In the genomic region with DNA sequence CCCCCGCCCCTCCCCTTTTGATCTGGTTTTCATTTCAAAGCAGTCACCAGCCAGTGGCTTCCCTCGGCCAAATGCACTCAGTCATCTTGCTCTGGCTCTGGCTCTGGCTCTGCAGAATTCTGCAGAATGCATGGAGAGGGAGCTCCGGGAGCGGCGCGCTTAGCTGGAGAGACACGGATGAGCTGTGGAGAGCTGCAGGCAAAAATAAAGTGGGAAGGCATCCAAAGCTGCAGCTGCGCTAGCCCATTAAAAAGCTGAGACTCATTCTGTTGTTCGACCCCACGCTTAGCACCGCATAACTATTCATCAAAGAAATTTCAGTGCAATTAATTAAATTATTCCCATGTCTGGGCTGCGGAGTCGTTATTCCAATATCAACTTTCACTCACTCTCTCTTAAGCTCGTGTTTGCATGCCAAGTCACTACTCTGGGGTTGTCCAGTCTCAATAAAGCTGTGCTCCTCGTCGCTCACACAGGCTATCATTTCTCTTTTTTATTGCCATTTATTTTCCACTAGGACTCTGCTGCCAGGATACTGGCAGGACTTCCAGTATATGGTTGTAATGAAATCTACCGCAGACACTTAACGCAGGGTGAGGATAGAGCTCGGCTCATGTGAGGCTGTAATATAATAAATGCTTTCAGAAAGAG, we compare ENCODE assay signal across 8 mouse cellular contexts.
A peak's percentile ranks its signal among the peaks of the same experiment; 100 is the strongest.
DNase-seq lines count a peak whose midpoint lies in the region; ATAC-seq lines count a peak whose summit lies in the region.

No protein-coding gene starts in this region.

- no peaks in the 10 kb centered on the region for H3K27me3 ChIP-seq in forebrain, embryonic 12.5 days
- no peaks in the 10 kb centered on the region for H3K27me3 ChIP-seq in heart, embryonic 12.5 days (replicated peaks)
- H3K27me3 ChIP-seq in limb, embryonic 15.5 days = 0 out of 2 replicates have a peak, but pooled peaks cover 14% of the 10 kb centered on the region

- H3K36me3 ChIP-seq in forebrain, embryonic 12.5 days (replicated peaks) = no peaks in the 10 kb centered on the region
- peaks cover 3% of the 10 kb centered on the region; the same call in 1 of the 2 replicates for H3K36me3 ChIP-seq in heart, embryonic 12.5 days
- H3K36me3 ChIP-seq in limb, embryonic 15.5 days = no peaks in the 10 kb centered on the region

- peak; percentile 79 for ATAC-seq in forebrain, embryonic 12.5 days (ENCODE audit: low FRiP score)
- ATAC-seq in heart, embryonic 12.5 days (ENCODE audit: insufficient number of reproducible peaks, low FRiP score) = no peak
- peak; percentile 84 for ATAC-seq in limb, embryonic 15.5 days (ENCODE audit: insufficient number of reproducible peaks, low FRiP score, low TSS enrichment, low read depth)
- no peak for ATAC-seq in monocyte, adult 5-6 weeks (replicated peaks; ENCODE audit: insufficient number of reproducible peaks, low FRiP score, low TSS enrichment, poor library complexity, severe bottlenecking)

- DNase-seq in embryo, embryonic 10 days (ENCODE audit: low spot score) = peak; percentile 78
- no peak for DNase-seq in embryo, embryonic 9.5 days (ENCODE audit: extremely low spot score)
- peak; percentile 87 for DNase-seq in kidney, postnatal 10 days
- peak; percentile 35 for DNase-seq in ovary, postnatal 36 days (ENCODE audit: low spot score)

- no peaks in the 10 kb centered on the region for H3K9me3 ChIP-seq in forebrain, embryonic 12.5 days
- H3K9me3 ChIP-seq in heart, embryonic 12.5 days (replicated peaks) = 0 out of 2 replicates have a peak, but pooled peaks cover 4% of the 10 kb centered on the region
- no peaks in the 10 kb centered on the region for H3K9me3 ChIP-seq in limb, embryonic 15.5 days

- H3K4me3 ChIP-seq in forebrain, embryonic 12.5 days (replicated peaks) = no peak overlapping the region
- no peak overlapping the region for H3K4me3 ChIP-seq in heart, embryonic 12.5 days
- H3K4me3 ChIP-seq in limb, embryonic 15.5 days = peak overlapping the region; percentile 11

- H3K4me2 ChIP-seq in forebrain, embryonic 12.5 days = peak overlapping the region; percentile 42
- peak overlapping the region; percentile 52 for H3K4me2 ChIP-seq in heart, embryonic 12.5 days
- peak overlapping the region; percentile 38 for H3K4me2 ChIP-seq in limb, embryonic 15.5 days

- H3K27ac ChIP-seq in forebrain, embryonic 12.5 days = peak overlapping the region; percentile 81
- H3K27ac ChIP-seq in heart, embryonic 12.5 days (ENCODE audit: poor library complexity, severe bottlenecking) = no peak overlapping the region
- peak overlapping the region; percentile 63 for H3K27ac ChIP-seq in limb, embryonic 15.5 days

- peaks cover 45% of the 10 kb centered on the region for H3K4me1 ChIP-seq in forebrain, embryonic 12.5 days
- peaks cover 27% of the 10 kb centered on the region for H3K4me1 ChIP-seq in heart, embryonic 12.5 days (replicated peaks)
- H3K4me1 ChIP-seq in limb, embryonic 15.5 days = peaks cover 44% of the 10 kb centered on the region

- H3K9ac ChIP-seq in forebrain, embryonic 12.5 days = no peak overlapping the region
- H3K9ac ChIP-seq in heart, embryonic 12.5 days = no peak overlapping the region
- no peak overlapping the region for H3K9ac ChIP-seq in limb, embryonic 15.5 days

- WGBS in forebrain, embryonic 12.5 days = 12% methylated on average over 19 of the region's 19 CpGs
- WGBS in heart, embryonic 12.5 days = 38% methylated on average over 19 of the region's 19 CpGs
- WGBS in limb, embryonic 15.5 days = 9% methylated on average over 19 of the region's 19 CpGs

Comparison
In these comparisons a context has a peak if more than half of its experiments do, and no peak if none do; other contexts are left out.
1. ATAC-seq: peak in forebrain, embryonic 12.5 days (single experiment) and limb, embryonic 15.5 days (single experiment); none in heart, embryonic 12.5 days (single experiment) and monocyte, adult 5-6 weeks (single experiment).
2. Peak in every context shown above with its lines, with median percentiles within 50 percentile points of each other: H3K4me2 ChIP-seq.